Mouse (Mus musculus): ENCODE results near the gene Il6st. TPM values are rescaled to one million over a fixed set of nuclear protein-coding genes. Genes with fewer than 3 reads are reported as not detected.

The Il6st gene
- polyA plus RNA-seq, 1 experiment from 2014 or later: 24.5 TPM

GRCm38 (mm10) chr13:112472401-112473023, 8.6 kb downstream of the Il6st start:
- no peak overlapping the region for H3K4me3 ChIP-seq
- WGBS: 91% methylated on average over 19 of the region's 19 CpGs
- H3K27ac ChIP-seq: no peak overlapping the region
- no peaks in the 10 kb centered on the region for H3K27me3 ChIP-seq (ENCODE audit: insufficient read depth, poor library complexity, severe bottlenecking)
- no peak for DNase-seq (ENCODE audit: low spot score)
- peaks cover 19% of the 10 kb centered on the region for H3K36me3 ChIP-seq
- no peaks in the 10 kb centered on the region for H3K4me1 ChIP-seq (replicated peaks)
- no peaks in the 10 kb centered on the region for H3K9me3 ChIP-seq

DNA sequence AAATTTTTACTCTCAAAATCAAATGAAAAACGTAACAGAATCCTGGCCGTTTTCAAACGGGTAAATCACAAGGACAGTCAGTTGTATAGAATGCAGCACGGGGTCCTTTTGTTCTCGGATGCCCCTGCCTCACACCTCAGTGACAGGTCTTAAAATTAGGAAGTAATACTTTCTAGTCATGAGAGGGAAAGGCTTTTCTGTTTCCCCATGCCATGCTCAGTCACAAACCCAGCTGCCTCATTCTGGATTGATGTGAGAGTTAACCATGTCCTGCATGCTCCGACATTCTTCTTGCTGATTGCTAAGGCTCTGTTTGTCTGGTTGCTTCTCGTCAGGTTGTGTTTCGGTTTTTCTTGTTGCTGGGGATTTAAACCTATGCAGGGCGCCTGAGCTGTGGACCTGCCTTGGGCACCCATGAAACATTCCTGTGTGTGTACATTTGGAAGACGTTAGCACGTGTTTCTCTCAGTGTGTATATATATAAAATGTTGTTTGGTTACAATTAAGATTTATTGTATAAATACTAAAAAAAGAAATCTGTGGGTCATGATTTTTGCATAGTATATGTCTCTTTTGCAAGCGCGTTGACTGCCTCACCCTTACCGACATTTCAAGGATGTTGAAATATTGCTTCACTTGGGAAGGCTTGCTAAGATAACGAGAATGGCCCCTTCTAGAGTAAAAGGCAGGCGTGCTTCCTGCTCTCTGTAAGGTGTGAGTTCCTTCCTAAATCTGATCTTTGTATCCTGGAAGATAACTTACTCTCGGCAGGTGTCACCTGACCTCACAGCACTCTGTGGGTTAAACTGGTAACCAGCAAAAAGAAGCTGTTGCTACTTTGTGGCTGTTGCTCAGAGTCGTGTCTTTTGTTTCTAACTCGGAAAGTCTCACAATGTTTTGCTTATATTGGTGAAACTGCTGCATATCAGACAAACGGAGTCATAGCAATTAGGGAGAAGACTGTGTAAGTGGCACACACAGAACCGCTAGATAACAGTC, 10.2 kb downstream of the Il6st start:
- Histone ChIP-seq H3K4me1 (replicated peaks) (no peaks in the 10 kb centered on the region), H3K9me3 (no peaks in the 10 kb centered on the region), H3K36me3 (peaks cover 21% of the 10 kb centered on the region), H3K4me3 (no peak overlapping the region), H3K27me3 (ENCODE audit: insufficient read depth, poor library complexity, severe bottlenecking) (no peaks in the 10 kb centered on the region), H3K27ac (no peak overlapping the region)
- DNase-seq (ENCODE audit: low spot score): no peak
- 90% methylated on average over 21 of the region's 21 CpGs for WGBS

DNA sequence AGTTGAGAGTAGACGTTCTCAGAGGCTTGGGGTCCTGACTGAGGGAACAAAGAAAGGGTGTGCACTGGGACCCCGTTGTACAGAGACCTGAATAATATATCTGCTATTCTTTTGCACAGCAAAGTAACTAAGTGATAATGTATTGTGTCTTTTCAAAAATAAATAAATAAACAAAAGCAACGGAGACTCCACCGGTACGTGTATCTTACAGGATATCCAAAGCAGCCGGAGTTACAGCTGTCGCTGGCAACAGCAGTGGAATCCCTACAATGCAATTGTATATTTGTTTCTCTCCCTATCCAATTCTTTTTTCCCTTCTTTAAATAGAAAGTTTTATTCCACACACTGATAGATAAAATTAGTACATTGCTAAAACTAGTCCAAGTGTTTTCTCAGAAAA, 15.2 kb downstream of the Il6st start:
- DNase-seq (ENCODE audit: low spot score): no peak
- H3K27ac ChIP-seq: no peak overlapping the region
- H3K9me3 ChIP-seq: no peaks in the 10 kb centered on the region
- no peak overlapping the region for H3K4me3 ChIP-seq
- peaks cover 59% of the 10 kb centered on the region for H3K36me3 ChIP-seq
- no peaks in the 10 kb centered on the region for H3K4me1 ChIP-seq (replicated peaks)
- WGBS: 87% methylated on average over 7 of the region's 7 CpGs
- H3K27me3 ChIP-seq (ENCODE audit: insufficient read depth, poor library complexity, severe bottlenecking): no peaks in the 10 kb centered on the region

GRCm38 (mm10) chr13:112479926-112480325, 16.1 kb downstream of the Il6st start:
- no peaks in the 10 kb centered on the region for H3K27me3 ChIP-seq (ENCODE audit: insufficient read depth, poor library complexity, severe bottlenecking)
- 92% methylated on average over 15 of the region's 15 CpGs for whole genome bisulfite sequencing
- no peak overlapping the region for H3K4me3 ChIP-seq
- no peak for DNase-seq (ENCODE audit: low spot score)
- peaks cover 66% of the 10 kb centered on the region for H3K36me3 ChIP-seq
- H3K9me3 ChIP-seq: no peaks in the 10 kb centered on the region
- no peak overlapping the region for H3K27ac ChIP-seq
- no peaks in the 10 kb centered on the region for H3K4me1 ChIP-seq (replicated peaks)

DNA sequence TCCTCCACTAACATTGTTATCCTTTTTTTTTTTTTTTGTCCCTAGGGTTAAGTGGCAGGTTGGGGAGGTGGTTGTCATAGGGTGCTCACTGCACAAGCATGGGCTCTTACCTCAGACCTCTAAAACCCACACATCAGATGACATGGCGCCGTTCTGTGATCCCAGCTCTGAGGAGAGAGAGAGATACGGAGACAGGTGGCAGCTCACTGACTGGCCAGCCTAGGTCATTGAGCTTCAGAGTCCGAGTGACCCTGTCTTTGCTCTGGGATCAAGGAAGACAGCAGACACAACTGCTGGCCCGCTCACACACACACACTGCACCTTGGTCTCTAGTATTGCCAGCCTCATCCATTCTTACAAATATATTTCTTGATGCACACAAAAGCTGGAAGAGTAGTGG, 18.7 kb downstream of the Il6st start:
- 95% methylated on average over 5 of the region's 5 CpGs for WGBS
- H3K36me3 ChIP-seq: peaks cover 73% of the 10 kb centered on the region
- DNase-seq (ENCODE audit: low spot score): no peak

DNA sequence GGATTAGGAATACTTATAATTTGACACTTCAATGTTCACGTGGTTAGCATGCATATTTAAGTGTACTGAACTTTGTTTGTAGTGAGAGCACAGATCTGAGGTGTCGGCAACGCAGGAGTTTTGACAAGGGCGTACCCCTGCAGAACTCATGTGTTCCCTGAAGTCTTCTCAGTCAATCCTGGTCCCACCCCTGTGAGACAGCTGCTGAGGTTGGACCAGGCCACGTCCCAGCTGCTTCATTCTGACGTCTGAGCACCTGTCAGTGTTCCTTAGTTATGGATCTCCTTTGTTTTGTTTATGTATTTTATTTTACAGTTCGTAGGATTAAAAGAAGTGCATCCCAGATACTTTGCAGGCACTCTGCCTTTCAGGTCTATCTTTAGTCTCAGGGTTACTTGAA, 19.1 kb downstream of the Il6st start:
- 0 out of 2 replicates have a peak, but pooled peaks cover 4% of the 10 kb centered on the region for H3K9me3 ChIP-seq
- no peak overlapping the region for H3K27ac ChIP-seq
- WGBS: 91% methylated on average over 7 of the region's 7 CpGs
- H3K36me3 ChIP-seq: peaks cover 73% of the 10 kb centered on the region
- DNase-seq (ENCODE audit: low spot score): no peak
- no peak overlapping the region for H3K4me3 ChIP-seq
- no peaks in the 10 kb centered on the region for H3K27me3 ChIP-seq (ENCODE audit: insufficient read depth, poor library complexity, severe bottlenecking)
- no peaks in the 10 kb centered on the region for H3K4me1 ChIP-seq (replicated peaks)

More for the DNA sequence above, 18.7 kb downstream of the Il6st start:
- Histone ChIP-seq H3K27me3 (ENCODE audit: insufficient read depth, poor library complexity, severe bottlenecking) (no peaks in the 10 kb centered on the region), H3K4me3 (no peak overlapping the region), H3K27ac (no peak overlapping the region), H3K9me3 (0 out of 2 replicates have a peak, but pooled peaks cover 4% of the 10 kb centered on the region), H3K4me1 (replicated peaks) (no peaks in the 10 kb centered on the region)

DNA sequence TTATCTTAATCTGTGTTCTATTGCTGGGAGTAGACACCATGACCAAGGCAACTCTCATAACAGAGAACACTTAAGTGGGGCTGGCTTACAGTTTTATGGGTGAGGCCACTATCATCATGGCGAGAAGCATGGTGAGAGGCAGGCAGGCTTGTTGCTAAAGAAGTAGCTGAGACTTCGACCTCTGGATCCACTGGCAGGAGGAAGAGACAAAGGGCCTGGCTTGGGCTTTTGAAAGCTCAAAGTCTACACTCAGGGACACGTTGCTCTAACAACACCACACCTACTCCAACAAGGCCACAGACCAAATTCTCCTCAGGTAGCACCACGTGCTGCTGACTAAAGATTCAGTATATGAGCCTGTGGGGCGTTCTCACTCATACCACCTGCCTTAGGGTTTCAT, 22.4 kb downstream of the Il6st start:
- Histone ChIP-seq H3K4me3 (no peak overlapping the region), H3K27me3 (ENCODE audit: insufficient read depth, poor library complexity, severe bottlenecking) (no peaks in the 10 kb centered on the region), H3K9me3 (0 out of 2 replicates have a peak, but pooled peaks cover 4% of the 10 kb centered on the region), H3K4me1 (replicated peaks) (no peaks in the 10 kb centered on the region), H3K27ac (no peak overlapping the region), H3K36me3 (peaks cover 85% of the 10 kb centered on the region)
- no peak for DNase-seq (ENCODE audit: low spot score)
- WGBS: 96% methylated on average over 5 of the region's 5 CpGs

- no peak for DNase-seq (ENCODE audit: low spot score)
- no peaks in the 10 kb centered on the region for H3K27me3 ChIP-seq (ENCODE audit: insufficient read depth, poor library complexity, severe bottlenecking)
- no peak overlapping the region for H3K4me3 ChIP-seq
- no peaks in the 10 kb centered on the region for H3K4me1 ChIP-seq (replicated peaks)
- 0 out of 2 replicates have a peak, but pooled peaks cover 4% of the 10 kb centered on the region for H3K9me3 ChIP-seq
- 94% methylated on average over 5 of the region's 5 CpGs for WGBS
- peaks cover 85% of the 10 kb centered on the region for H3K36me3 ChIP-seq
- H3K27ac ChIP-seq: no peak overlapping the region
These were observed 22.8 kb downstream of the Il6st start for GRCm38 (mm10) chr13:112486676-112487075.

GRCm38 (mm10) chr13:112490036-112490435, 26.2 kb downstream of the Il6st start:
- no peaks in the 10 kb centered on the region for H3K27me3 ChIP-seq (ENCODE audit: insufficient read depth, poor library complexity, severe bottlenecking)
- 0 out of 2 replicates have a peak, but pooled peaks cover 4% of the 10 kb centered on the region for H3K9me3 ChIP-seq
- 95% methylated on average over 3 of the region's 3 CpGs for WGBS
- no peak overlapping the region for H3K27ac ChIP-seq
- no peak overlapping the region for H3K4me3 ChIP-seq
- DNase-seq (ENCODE audit: low spot score): no peak
- H3K36me3 ChIP-seq: peaks cover 71% of the 10 kb centered on the region
- H3K4me1 ChIP-seq (replicated peaks): no peaks in the 10 kb centered on the region

- Histone ChIP-seq H3K4me1 (replicated peaks) (no peaks in the 10 kb centered on the region), H3K4me3 (no peak overlapping the region), H3K27me3 (ENCODE audit: insufficient read depth, poor library complexity, severe bottlenecking) (no peaks in the 10 kb centered on the region), H3K9me3 (no peaks in the 10 kb centered on the region), H3K27ac (no peak overlapping the region), H3K36me3 (peaks cover 69% of the 10 kb centered on the region)
- 92% methylated on average over 14 of the region's 14 CpGs for WGBS
- DNase-seq (ENCODE audit: low spot score): no peak
These were observed 27.9 kb downstream of the Il6st start for GRCm38 (mm10) chr13:112491636-112492284.

DNA sequence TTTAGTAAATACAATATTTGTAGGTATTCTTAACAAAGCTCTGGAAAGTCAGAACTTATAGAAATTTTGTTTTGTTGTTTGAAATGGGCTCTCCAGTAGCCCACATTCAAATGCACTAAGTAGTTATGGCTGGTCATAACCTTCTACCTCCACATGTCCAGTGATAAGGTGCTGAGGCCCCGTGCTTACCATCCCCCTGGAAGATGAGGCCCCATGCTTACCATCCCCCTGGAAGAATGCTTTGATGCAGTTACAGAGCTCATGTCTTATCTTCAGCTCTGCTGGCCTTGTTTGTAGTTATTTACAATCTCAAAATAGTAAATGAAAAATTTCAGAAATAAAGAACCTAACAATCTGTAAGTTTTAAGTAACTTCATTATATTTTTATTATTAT, 28.4 kb downstream of the Il6st start:
- 86% methylated on average over 1 of the region's 1 CpGs for WGBS
- Histone ChIP-seq H3K36me3 (peaks cover 68% of the 10 kb centered on the region), H3K27me3 (ENCODE audit: insufficient read depth, poor library complexity, severe bottlenecking) (no peaks in the 10 kb centered on the region), H3K9me3 (no peaks in the 10 kb centered on the region), H3K4me1 (replicated peaks) (no peaks in the 10 kb centered on the region), H3K27ac (no peak overlapping the region), H3K4me3 (no peak overlapping the region)
- no peak for DNase-seq (ENCODE audit: low spot score)

GRCm38 (mm10) chr13:112494590-112494989, 30.7 kb downstream of the Il6st start:
- no peaks in the 10 kb centered on the region for H3K9me3 ChIP-seq
- DNase-seq (ENCODE audit: low spot score): no peak
- no peaks in the 10 kb centered on the region for H3K27me3 ChIP-seq (ENCODE audit: insufficient read depth, poor library complexity, severe bottlenecking)
- H3K4me1 ChIP-seq (replicated peaks): no peaks in the 10 kb centered on the region
- no peak overlapping the region for H3K27ac ChIP-seq
- 97% methylated on average over 12 of the region's 12 CpGs for WGBS
- peaks cover 80% of the 10 kb centered on the region for H3K36me3 ChIP-seq
- no peak overlapping the region for H3K4me3 ChIP-seq
